Mouse (Mus musculus) cerebellum, adult 9-11 months (tissue): ENCODE measurements at regions not wholly inside any gene's neighbourhood (a gene's known extent, or its start where the extent isn't known, plus 50 kb on each side); places are given as distances from the start of the nearest gene placed in this dataset.
"Not testable (repeated sequence)": the region's sequence is repeated elsewhere in the genome, so short reads cannot be mapped to it uniquely, and the experiment has no call there.

Source experiments
- DNase-seq: peaks from one replicate; pipeline ENCODE4 v3.0.0; 2022

DNA sequence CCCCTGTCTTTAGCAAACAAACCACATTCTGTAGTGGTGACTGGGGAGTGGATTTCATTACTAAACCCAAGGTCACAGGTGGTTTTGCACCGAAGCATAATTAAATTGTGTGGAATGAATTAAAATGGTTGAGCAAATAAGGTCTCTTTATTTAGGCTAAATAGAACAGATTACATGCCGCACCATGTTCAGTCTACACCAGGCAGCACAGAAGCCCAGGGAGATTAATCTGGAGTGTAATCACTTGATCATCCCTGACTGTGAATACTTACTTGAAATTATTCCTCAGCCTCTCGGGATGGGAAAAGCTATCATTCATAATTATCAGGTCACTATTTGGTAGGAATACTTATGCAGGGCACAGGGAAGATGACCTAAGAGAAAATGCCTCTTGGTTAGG lies 1293.3 kb upstream of the Sel1l start:
- DNase-seq, result no peak

DNA sequence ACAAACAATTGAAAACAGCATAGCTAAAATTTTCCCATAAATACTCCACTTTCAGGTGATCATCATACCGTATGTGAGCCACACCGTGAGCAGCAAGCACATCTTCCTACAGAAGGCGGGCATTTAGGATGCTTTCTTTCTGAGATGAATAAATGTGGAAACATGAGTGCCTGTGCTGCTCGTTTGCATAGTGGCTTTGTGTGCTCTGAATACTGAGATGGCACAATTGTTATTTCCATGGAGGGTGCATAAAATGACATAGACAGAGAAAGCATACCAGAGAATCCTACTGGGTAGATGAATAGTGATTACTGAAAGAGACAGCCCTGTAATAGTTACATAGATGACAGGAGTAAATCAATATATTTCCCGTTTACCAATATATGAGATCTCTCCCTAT lies 1287.4 kb upstream of the Sel1l start:
- no peak for DNase-seq

DNA sequence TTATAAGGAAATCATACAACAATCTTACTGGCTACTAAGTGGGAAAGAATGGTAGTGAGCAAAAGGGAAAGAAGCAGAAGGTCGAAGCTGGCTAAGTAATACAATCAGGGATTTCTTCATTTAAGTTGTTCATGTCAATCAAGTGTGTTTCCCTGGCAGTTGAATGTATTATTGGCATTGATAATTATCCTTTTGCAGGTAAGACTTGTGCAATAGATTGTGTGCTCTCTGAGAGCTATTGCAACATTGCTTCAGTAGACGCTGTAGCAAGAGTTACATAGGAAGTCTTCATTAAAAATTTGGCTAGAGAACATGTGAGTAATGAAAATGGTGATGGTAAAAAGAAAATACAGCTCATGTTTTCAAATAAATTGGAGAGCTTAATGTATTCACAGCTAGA lies 1273.3 kb upstream of the Sel1l start:
- DNase-seq, result no peak

- DNase-seq, result no peak
Observed at GRCm38 (mm10) chr12:93088031-93088790, 1239.3 kb upstream of the Sel1l start.

DNA sequence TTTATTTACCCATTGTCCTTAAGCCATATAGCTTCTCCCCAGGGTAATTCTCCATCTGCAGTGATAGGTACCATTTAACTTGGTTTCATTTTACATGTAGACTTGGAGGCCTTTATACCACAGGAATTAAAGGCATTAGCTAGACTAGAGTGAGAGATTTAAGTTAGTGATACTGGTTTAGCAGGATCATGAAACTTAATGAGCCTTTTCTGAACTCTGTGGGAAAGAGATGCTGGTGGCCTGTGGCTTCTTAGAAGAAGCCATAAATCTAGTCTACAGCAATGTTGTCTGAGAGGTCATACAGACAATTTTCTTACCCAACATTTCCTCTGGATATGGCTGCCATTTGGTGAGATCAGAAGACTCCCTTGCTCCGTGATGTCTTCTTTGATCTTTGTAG lies 1214.9 kb upstream of the Sel1l start:
- DNase-seq, result no peak

DNA sequence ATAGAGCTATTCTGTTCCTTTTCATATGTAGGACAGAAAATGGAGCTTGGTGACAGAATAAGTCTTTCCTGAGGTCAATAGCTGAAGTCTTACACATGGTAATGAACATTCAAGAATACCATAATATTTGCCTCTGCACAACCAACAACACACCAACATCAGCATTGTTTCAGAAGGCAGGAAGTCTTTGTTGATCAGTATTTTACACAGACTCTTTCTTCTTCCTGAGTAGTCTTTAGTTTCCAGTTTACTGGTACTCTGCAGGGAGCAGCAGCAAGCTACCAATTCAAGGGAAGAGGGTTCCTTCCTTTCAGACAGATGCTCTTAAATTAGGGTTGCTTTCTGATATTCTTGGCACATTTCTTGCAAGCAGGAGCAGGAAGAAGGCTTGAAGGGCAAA lies 1170.7 kb upstream of the Sel1l start:
- DNase-seq, result no peak

- no peak for DNase-seq
Observed at GRCm38 (mm10) chr12:93011583-93011982, 1162.6 kb upstream of the Sel1l start.

DNA sequence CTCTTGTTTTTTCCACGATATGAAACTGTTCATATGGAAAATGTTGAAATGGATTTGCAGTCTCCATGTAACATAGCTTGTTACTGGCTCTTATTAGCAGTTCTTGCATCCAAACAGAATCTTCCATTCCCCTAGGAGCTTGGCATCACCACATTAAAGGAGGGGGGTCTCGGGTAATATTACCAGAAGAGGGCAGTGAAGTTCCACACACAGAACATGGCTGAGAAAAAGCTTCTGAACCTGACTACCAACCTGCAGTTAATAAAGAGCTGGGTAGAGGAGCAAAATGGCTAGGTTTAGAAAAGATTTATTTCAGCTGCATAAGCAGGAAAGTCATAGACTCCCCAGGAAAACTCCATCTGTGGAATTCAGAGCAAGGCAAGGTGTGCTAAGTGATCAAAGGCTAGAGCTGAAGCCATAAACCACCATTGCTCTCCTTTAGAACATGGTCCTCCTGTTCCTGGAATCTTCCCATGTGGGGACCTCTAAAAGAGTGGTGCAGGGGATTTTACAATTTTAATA lies 1157.9 kb upstream of the Sel1l start:
- DNase-seq, result no peak

DNA sequence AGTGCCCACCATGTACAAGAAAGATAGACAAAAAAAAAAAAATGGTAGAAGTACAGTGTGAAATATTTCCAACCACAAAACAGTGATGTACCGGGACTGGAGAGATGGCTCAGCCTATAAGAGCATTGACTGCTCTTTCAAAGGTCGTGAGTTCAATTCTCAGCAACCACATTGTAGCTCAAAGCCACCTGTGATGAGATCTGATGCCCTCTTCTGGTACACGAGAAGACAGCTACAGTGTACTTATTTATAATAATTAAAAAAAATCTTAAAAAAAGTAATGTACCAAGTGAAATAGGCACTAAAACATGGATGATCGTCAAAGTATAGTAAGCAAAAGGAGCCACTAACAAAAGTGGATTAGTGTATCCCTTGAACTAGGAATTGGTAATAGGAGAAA lies 1154.2 kb upstream of the Sel1l start:
- DNase-seq, result no peak

DNA sequence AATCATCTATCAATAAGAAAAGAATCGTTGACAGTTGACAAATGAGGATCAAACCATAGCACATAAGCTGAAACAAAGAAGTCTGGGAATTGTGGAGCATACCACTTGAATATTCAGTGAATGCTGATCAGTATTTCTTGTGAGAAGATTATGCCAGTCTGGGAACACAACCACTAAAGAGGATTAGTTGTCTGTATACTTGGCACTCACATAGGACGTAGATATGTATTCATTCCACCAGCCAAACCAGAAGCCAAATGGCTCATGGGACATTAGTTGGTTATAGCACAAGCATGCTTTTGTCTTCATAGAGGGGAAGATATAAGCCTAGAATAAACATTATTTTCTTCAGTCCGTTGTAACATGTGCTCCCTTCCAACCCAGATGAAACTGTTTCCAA lies 1126.7 kb upstream of the Sel1l start:
- no peak for DNase-seq

DNA sequence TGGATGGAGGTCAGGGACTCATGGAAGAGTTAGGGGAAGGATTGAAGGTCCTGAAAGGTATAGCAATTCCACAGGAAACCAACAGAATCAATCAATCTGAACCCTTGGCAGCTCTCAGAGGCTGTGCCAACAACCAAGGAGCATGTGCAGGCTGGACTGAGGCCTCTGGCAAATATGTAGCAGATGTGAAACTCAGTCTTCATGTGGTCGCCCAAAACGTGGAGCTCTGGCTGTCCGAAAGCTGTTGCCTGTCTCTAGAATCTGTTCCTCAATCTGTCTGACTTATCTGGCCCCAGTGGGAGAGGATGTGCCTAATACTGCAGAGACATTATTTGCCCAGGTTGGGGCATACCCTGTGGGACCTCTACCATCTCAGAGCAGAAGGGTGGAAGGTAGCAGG lies 1095.4 kb upstream of the Sel1l start:
- DNase-seq, result no peak

DNA sequence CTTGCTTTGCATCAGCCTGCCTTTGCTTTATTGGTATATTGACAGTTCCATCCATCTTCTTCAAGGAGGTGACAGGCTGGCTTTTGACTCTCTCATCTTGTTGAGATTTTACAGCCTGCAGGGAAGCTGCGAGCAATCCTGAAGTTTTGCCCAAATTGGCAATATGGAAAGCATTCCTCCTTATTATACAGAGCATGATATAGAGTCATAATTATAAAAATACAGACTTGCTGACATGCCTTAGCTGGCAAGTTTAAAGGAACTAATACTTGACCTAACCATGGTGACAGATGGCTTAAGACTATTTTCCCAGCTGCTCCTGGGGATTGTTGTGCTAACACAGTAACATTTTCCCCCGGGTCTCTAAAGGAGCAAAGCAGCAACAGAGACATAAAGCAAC lies 1078.6 kb upstream of the Sel1l start:
- no peak for DNase-seq

- no peak for DNase-seq
Observed at GRCm38 (mm10) chr12:92926942-92927341, 1078.0 kb upstream of the Sel1l start.

- DNase-seq, result no peak
Observed at GRCm38 (mm10) chr12:92919920-92920319, 1071.0 kb upstream of the Sel1l start.

- no peak for DNase-seq
Observed at GRCm38 (mm10) chr12:92916267-92916666, 1067.3 kb upstream of the Sel1l start.

DNA sequence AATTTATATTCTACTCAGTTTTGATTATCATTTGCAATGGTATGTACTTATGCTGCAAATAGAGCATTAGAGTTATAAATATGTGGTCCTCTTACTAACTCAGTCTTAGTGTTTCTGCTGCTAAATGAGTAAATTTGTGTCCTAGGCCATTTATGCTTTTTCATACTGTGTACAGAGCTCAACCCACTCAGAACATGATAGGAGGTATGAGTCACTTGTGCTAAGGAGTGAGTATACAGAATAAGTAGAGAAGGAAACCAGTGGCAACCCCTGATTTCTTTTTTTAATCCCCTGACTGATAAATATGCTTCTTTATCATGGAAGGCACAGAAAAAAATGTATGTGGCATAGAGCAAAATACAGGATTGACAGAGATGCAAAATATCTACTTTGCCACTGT lies 1066.8 kb upstream of the Sel1l start:
- no peak for DNase-seq

DNA sequence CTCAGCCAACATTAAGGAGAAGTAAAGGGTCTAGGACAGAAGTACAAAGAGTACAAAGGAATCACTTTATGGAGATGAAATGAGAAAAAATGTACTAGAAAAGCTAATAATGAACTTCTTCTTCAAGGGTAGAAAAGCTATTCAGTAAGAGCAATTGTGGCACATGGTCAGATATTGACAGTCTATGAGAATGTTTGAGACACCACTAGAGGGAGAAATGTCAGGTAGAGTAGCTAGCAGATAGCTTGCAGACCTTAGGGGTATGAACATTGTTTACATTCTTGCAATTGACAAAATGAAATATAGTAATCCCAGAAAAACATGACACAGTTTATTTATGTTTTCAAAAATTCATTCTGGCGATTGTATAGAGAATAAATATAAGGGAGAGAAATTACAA lies 1066.2 kb upstream of the Sel1l start:
- no peak for DNase-seq

- no peak for DNase-seq
Observed at GRCm38 (mm10) chr12:92904382-92904781, 1055.4 kb upstream of the Sel1l start.

GRCm38 (mm10) chr12:92892315-92892714 lies 1043.4 kb upstream of the Sel1l start:
- no peak for DNase-seq

GRCm38 (mm10) chr12:92891663-92892062 lies 1042.7 kb upstream of the Sel1l start:
- not testable (repeated sequence) for DNase-seq

GRCm38 (mm10) chr12:92891126-92891525 lies 1042.2 kb upstream of the Sel1l start:
- not testable (repeated sequence) for DNase-seq

DNA sequence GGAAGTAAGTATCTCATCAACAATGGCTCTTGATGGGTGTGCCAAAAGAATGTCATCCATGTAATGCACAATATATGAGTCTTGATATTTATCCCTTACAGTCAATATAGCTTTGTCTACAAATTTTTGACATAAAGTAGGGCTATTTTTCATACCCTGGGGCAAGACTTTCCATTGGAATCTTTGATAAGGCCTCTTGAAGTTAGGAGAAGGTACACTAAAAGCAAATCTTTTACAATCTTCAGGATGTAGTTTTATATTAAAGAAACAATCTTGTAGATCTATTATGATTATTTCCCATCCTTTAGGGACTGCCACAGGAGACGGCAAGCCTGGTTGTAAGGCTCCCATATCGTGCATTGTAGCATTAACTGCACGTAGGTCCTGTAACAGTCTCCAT lies 1038.8 kb upstream of the Sel1l start:
- no peak for DNase-seq

- DNase-seq, result not testable (repeated sequence)
Observed at GRCm38 (mm10) chr12:92886394-92887075, 1037.6 kb upstream of the Sel1l start.

GRCm38 (mm10) chr12:92884014-92884413 lies 1035.1 kb upstream of the Sel1l start:
- DNase-seq, result not testable (repeated sequence)
